Mouse (Mus musculus) embryonic facial prominence, embryonic 10.5 days (tissue): ENCODE data around the gene Tex9. TPM values are rescaled to one million over a fixed set of nuclear protein-coding genes. Genes with fewer than 3 reads are reported as not detected.
A peak's percentile ranks its signal among the peaks of the same experiment; 100 is the strongest.
"Not testable (repeated sequence)": the region's sequence is repeated elsewhere in the genome, so short reads cannot be mapped to it uniquely, and the experiment has no call there.

ENCODE experiments used
- DNase-seq: peaks from one replicate; pipeline ENCODE4 v3.0.0-alpha.2; 2017; ENCODE audit warnings: low spot score
- H3K27ac ChIP-seq: fragments of 300-500 bp; sonication (generic); replicated peaks from 2 replicates; pipeline ENCODE4 v1.5.1; 2016; ENCODE audit warnings: mild to moderate bottlenecking
- H3K27me3 ChIP-seq: fragments of 300-500 bp; sonication (generic); replicated peaks from 2 replicates; pipeline ENCODE4 v1.6.1; 2016; ENCODE audit warnings: low read depth, mild to moderate bottlenecking; ENCODE audit not compliant: poor library complexity, severe bottlenecking
- H3K36me3 ChIP-seq: fragments of 300-500 bp; sonication (generic); replicated peaks from 2 replicates; pipeline ENCODE4 v1.6.1; 2016; ENCODE audit warnings: mild to moderate bottlenecking, moderate library complexity
- H3K4me1 ChIP-seq: fragments of 300-500 bp; sonication (generic); 2 replicates; pipeline ENCODE4 v1.6.1; 2016
- H3K4me3 ChIP-seq: fragments of 300-500 bp; sonication (generic); 2 replicates; pipeline ENCODE4 v1.5.1; 2016; ENCODE audit warnings: mild to moderate bottlenecking, moderate library complexity
- H3K9me3 ChIP-seq: fragments of 300-500 bp; sonication (generic); 2 replicates; pipeline ENCODE4 v1.6.1; 2016; ENCODE audit warnings: mild to moderate bottlenecking
- WGBS: fragments of 180-500 bp; shearing (Covaris S2); methylation state at CpG from one replicate; pipeline ENCODE4 v1.1.7; 2016; 5-methylcytosine and 5-hydroxymethylcytosine counted together
- polyA plus RNA-seq: library from polyadenylated mRNA; unstranded; fragments of >200 nt; fragmentation: Nextera tagmentation; extraction: Ambion mirVana; gene quantifications from 2 replicates; pipeline ENCODE4 v1.2.1, GENCODE M21; 2016

Gene Tex9
- polyA plus RNA-seq, 1 experiment from 2014 or later, result 56.9 TPM

DNA sequence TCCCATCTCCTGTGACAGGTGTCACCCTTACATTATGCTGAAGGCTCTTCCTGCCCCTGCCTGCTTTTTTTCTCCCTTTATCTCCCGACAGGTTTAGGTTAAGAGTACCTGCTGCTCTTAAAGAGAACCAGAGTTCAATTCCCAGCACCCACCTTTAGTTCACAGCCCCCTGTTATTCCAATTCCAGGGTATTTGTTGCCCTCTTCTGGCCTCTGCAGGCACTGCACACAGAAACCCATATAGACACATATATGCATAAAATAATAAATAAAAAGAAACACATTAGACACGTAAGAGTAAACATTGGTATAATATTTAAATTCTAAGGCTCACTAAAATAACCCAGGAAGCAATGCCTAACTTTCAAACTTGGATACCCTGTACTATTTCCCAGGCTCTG is 69.3 kb downstream of the Tex9 start:
- Histone ChIP-seq H3K36me3 (no peaks in the 10 kb centered on the region), H3K27ac (0 out of 2 replicates have a peak overlapping the region, but pooled peaks have one; percentile 14), H3K27me3 (peaks cover 4% of the 10 kb centered on the region; the same call in 1 of the 2 replicates), H3K9me3 (no peaks in the 10 kb centered on the region), H3K4me3 (no peak overlapping the region), H3K4me1 (peaks cover 26% of the 10 kb centered on the region)
- WGBS, result 87% methylated on average over 2 of the region's 2 CpGs
- no peak for DNase-seq

DNA sequence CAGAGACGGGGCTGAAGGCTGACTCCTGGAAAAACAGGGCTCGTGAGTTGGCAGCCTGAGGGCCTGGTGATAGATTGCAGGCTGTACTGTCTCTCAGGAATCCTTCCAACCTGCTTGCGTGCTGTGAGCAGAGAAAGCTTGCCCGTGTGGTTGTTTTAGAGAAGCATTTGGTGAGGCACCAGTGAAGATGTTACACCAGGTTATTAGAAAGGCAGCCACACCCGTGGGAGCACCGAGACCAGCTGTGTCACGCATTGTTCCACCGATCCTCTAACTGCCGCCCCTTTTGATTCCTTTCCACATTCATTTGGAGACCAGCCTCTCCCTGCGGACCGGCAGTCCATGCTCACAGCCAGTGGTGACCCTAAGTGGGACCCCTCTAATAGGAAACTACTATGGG is 69.7 kb downstream of the Tex9 start:
- Histone ChIP-seq H3K36me3 (no peaks in the 10 kb centered on the region), H3K4me3 (no peak overlapping the region), H3K9me3 (no peaks in the 10 kb centered on the region), H3K27ac (0 out of 2 replicates have a peak overlapping the region, but pooled peaks have one; percentile 14), H3K27me3 (peaks cover 4% of the 10 kb centered on the region; the same call in 1 of the 2 replicates), H3K4me1 (peaks cover 26% of the 10 kb centered on the region)
- DNase-seq, result no peak
- WGBS, result 74% methylated on average over 11 of the region's 11 CpGs

DNA sequence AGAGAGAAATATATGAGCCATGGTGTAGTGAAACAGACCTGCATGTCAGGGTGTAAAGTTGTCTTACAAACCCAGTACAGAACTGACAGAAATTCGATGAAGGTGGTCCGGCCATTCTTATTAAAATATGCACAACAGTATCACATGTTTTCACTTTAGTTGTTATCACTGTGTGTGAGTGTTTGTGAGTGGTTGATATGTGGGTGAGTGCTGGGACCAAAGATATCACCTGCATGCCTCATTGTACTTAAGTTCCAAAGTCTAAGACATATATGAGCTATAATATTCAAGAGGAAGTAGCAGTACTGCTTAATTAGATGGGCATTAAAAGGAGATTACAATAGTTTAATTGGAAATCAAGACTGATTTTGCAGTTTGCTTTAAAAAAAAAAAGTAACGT is 71.5 kb downstream of the Tex9 start:
- DNase-seq, result no peak
- 84% methylated on average over 3 of the region's 3 CpGs for WGBS
- Histone ChIP-seq H3K9me3 (no peaks in the 10 kb centered on the region), H3K36me3 (no peaks in the 10 kb centered on the region), H3K4me1 (peaks cover 23% of the 10 kb centered on the region), H3K27me3 (no peaks in the 10 kb centered on the region), H3K4me3 (no peak overlapping the region), H3K27ac (no peak overlapping the region)

DNA sequence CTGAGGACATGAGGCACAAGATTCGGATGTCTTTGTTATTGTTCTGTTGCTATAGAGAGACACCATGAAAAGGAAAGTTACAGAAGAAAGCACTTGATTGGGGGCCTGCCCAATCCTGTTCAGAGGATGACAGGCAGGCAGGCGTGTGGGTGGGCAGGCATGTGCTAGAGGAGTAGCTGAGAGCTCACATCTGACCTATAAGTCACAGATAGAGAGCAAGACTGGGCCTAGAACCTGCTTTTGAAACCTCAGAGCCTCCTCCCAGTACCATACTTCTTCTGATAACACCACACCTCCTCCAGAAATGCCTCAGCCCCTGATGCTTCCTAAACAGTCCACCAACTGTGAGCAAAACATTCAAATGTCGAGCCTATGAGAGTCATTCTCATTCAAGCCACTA is 73.6 kb downstream of the Tex9 start:
- Histone ChIP-seq H3K9me3 (no peaks in the 10 kb centered on the region), H3K36me3 (no peaks in the 10 kb centered on the region), H3K27me3 (no peaks in the 10 kb centered on the region), H3K4me3 (no peak overlapping the region), H3K27ac (no peak overlapping the region), H3K4me1 (peaks cover 19% of the 10 kb centered on the region)
- DNase-seq, result no peak
- WGBS, result 77% methylated on average over 3 of the region's 3 CpGs

DNA sequence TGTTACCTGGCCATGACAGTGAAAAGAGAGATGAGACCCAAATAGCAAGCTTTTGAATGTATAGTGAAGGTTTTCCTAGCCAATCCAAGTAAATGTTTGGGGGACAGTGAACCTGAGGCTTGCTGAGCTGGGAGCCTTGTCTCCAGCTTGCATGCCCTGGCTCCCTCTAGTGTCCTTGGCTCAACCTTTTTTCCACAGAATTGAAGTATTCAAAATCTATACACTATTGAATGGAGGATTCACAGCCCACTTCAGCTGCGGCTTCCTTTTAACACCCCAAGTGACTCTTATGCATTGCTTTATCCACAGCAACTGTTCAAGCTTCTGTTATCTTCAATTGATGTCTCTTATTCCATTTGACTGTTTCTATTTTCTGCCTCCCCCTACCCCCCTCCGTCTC is 80.3 kb downstream of the Tex9 start:
- DNase-seq, result no peak
- WGBS, result 89% methylated on average over 2 of the region's 2 CpGs
- Histone ChIP-seq H3K27me3 (peaks cover 11% of the 10 kb centered on the region; the same call in 1 of the 2 replicates), H3K36me3 (no peaks in the 10 kb centered on the region), H3K4me3 (no peak overlapping the region), H3K4me1 (peaks cover 7% of the 10 kb centered on the region), H3K9me3 (no peaks in the 10 kb centered on the region), H3K27ac (no peak overlapping the region)

DNA sequence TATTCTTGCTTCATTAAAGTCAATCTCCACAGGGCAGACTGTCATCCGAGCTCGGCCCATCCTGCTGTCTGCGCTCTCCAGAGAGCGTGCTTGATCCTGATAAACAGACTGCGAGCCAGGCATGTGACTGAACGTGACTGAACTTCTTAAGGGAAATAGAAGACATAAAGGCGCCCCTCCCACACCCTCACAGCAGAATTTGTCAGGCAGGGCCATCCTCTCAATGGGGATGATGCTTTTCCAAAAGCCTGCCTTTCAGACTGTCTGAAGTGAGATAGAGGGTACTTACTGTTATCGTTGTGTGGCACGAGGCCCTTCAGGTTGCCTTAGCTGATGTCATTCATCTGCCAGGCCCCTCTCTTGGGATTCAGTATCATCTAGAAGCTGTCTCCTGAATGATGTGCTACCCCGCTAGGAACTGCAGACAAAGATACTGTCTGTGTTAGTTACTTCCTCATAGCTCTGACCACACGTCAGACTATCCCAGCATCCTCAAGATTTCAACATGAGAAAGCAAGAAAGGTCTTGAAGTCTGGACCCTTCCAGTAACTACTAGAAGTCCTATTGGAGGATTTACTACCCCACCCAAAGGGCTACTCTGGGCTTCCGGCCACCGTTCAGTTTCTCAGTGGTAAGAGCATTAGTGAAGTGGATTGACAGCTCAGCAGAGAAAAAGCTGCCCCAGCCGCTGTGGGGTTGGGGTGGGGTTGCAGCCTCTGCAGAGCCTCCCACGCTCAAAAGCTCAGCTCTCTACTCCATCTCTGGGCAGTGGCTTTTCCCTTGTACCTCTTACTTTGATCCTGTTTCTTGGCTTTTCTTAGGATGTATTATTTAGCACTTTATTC is 82.4 kb downstream of the Tex9 start:
- Histone ChIP-seq H3K36me3 (no peaks in the 10 kb centered on the region), H3K4me1 (peaks cover 7% of the 10 kb centered on the region), H3K27ac (no peak overlapping the region), H3K27me3 (peaks cover 11% of the 10 kb centered on the region; the same call in 1 of the 2 replicates), H3K9me3 (no peaks in the 10 kb centered on the region), H3K4me3 (no peak overlapping the region)
- 54% methylated on average over 15 of the region's 15 CpGs for WGBS
- DNase-seq, result no peak

DNA sequence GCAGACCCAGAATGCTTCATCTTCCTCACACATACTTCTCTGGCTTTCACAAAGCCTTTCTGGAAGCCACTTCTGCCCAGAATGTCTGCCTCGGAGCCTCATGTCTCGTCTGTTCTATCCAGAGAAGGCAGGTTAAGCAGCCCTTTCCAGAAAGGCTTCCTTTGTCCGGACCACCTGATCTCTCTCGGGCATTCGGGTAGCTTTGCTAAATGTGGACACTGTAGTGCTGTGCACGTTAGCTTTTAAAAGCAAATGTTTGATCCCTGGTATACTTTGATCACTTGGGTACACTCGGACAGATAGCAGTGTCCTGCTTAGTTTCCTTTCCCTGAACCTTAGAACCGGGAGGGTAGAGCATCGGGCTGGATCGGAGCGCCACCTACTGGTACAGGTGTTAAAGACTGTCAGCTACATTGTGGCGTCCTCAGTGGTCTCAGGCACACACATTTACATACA is 83.9 kb downstream of the Tex9 start:
- 16% methylated on average over 12 of the region's 12 CpGs for WGBS
- peak; percentile 85 for DNase-seq
- Histone ChIP-seq H3K4me3 (peak overlapping the region; percentile 45), H3K27ac (peak overlapping the region; percentile 74), H3K9me3 (no peaks in the 10 kb centered on the region), H3K4me1 (peaks cover 7% of the 10 kb centered on the region), H3K36me3 (no peaks in the 10 kb centered on the region), H3K27me3 (peaks cover 11% of the 10 kb centered on the region; the same call in 1 of the 2 replicates)

DNA sequence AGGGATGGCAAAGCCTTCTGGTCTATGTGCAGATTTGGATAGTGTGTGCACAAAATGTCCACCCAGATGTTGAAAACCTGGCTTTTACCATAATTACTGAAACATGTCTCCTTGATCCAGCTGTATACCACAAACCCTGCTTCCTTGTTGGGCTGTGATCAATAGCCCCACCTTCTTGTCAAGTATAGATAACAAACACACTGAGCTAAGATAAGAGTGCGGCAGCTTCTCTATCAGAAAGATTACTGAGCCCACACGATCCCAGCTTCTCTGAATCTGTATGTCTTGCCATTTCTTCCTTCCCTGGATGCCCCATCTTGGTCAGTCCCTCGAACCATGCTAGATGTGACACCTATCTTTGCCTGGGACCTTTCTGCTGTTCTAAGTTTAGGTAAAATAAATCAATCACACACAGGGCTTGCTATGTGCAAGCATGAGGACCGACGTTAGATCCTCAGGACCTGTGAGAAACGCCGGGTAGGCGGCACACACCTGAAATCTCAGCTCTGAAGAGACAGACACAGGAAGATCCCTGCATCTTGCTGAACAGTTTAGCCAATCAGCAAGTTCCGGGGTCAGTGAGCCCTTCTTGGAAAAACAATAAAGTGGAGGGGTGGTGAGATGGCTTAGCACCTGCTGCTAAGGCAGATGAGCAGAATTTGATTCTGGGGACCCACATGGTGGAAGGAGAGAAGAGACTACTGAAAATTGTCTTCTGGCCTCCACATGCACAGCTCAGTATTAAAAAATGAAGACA is 86.0 kb downstream of the Tex9 start:
- DNase-seq, result no peak
- H3K36me3 ChIP-seq, result no peaks in the 10 kb centered on the region
- no peak overlapping the region for H3K4me3 ChIP-seq
- no peak overlapping the region for H3K27ac ChIP-seq
- peaks cover 7% of the 10 kb centered on the region for H3K4me1 ChIP-seq
- no peaks in the 10 kb centered on the region for H3K9me3 ChIP-seq
- WGBS, result 90% methylated on average over 9 of the region's 9 CpGs
- H3K27me3 ChIP-seq, result peaks cover 11% of the 10 kb centered on the region; the same call in 1 of the 2 replicates

DNA sequence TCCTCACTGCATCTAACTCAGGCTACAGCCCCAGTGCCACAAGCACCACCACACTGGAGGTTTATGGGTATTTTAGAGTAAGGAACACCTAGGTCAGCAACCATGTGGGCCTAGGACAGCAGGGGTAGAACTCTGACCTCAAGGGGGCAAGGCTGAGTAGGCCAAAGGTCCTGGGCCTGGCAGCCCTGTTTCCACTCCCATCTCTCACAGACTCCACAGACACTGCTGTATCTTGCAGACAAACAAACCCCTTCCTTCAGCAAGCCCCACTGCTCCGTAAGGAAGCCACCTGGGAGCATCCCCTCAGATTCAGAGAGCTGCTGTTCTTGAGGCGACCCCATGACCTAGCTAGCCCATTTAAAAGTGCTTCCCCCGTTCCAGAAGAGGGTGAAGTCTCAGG is 87.1 kb downstream of the Tex9 start:
- 67% methylated on average over 3 of the region's 3 CpGs for WGBS
- no peaks in the 10 kb centered on the region for H3K36me3 ChIP-seq

DNA sequence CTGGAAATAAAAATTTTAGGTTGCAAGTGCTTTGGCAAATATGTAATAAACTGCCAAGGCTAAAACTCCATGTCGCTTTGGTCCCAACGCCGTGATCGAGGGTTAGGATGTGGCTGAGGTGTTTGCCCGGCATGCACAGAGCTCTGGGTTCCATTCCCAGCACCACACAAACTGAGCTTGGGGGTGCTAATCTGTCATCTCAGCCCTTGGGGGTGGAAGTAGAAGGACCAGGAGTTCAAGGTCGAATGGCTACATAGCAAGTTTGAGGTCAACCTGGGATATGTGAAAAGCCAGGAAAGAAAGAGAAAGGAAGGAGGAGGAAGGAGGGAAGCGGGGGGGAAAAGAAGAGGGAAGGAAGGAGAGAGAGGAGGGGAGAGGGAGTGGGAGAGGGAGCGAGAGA is 87.6 kb downstream of the Tex9 start:
- H3K4me3 ChIP-seq, result no peak overlapping the region
- 0 out of 2 replicates have a peak, but pooled peaks cover 4% of the 10 kb centered on the region for H3K27me3 ChIP-seq
- no peak overlapping the region for H3K27ac ChIP-seq
- WGBS, result 88% methylated on average over 8 of the region's 8 CpGs
- no peak for DNase-seq
- no peaks in the 10 kb centered on the region for H3K9me3 ChIP-seq
- no peaks in the 10 kb centered on the region for H3K36me3 ChIP-seq
- H3K4me1 ChIP-seq, result peaks cover 6% of the 10 kb centered on the region

More for the DNA sequence above, 87.1 kb downstream of the Tex9 start:
- Histone ChIP-seq H3K4me3 (no peak overlapping the region), H3K27ac (no peak overlapping the region), H3K4me1 (peaks cover 7% of the 10 kb centered on the region), H3K27me3 (peaks cover 7% of the 10 kb centered on the region; the same call in 1 of the 2 replicates), H3K9me3 (no peaks in the 10 kb centered on the region)
- no peak for DNase-seq

DNA sequence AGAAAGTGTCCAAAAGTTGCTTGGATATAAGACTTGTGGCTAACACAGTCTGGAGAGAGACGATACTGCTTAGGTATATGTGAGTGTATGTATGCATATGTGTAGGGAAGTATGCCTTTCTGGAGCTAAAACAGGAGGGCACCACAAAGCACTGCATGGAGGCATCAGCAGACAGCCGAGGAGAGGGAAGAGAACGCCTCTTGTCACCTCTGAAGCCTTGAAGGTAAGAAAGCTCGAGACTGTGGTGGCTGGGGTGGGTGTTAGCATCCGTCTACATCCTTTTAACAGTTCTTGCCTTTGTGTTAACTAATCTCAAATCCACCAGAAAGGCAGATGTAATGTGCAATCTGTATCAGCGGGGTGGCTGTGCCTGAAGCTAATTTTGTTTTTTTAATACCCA is 88.6 kb downstream of the Tex9 start:
- Histone ChIP-seq H3K36me3 (no peaks in the 10 kb centered on the region), H3K9me3 (no peaks in the 10 kb centered on the region), H3K4me1 (peaks cover 4% of the 10 kb centered on the region), H3K4me3 (no peak overlapping the region), H3K27me3 (no peaks in the 10 kb centered on the region), H3K27ac (no peak overlapping the region)
- no peak for DNase-seq
- WGBS, result 79% methylated on average over 6 of the region's 6 CpGs

DNA sequence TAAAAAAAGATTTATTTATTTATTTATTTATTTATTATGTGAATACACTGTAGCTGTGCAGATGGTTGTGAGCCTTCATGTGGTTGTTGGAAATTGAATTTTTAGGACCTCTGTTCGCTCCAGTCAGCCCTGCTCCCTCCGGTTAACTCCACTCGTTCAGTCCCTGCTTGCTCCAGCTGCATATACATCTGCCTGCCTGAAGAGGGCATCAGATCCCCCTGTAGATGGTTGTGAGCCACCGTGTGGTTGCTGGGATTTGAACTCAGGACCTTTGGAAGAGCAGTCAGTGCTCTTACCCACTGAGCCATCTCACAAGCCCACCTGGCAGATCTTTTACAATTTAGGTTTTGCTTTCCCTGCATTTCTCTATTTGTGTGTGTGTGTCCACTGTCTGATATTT is 90.2 kb downstream of the Tex9 start:
- not testable (repeated sequence) for H3K4me1 ChIP-seq, H3K27me3 ChIP-seq, DNase-seq, H3K4me3 ChIP-seq, H3K9me3 ChIP-seq, H3K27ac ChIP-seq, H3K36me3 ChIP-seq
- WGBS, result 79% methylated on average over 4 of the region's 4 CpGs
